Mouse (Mus musculus) heart, postnatal 0 days (tissue): Measurements from ENCODE around the gene Aplp2. TPM values are rescaled to one million over a fixed set of nuclear protein-coding genes. Genes with fewer than 3 reads are reported as not detected.

Experiments
- ATAC-seq: fragments of 200-750 bp; cut with Nextera tagmentation; 2 replicates; pipeline ENCODE4 v1.8.0; 2017; ENCODE audit warnings: low read depth, moderate number of reproducible peaks, moderate library complexity; ENCODE audit not compliant: insufficient read depth
- DNase-seq: peaks from one replicate; pipeline ENCODE4 v3.0.0-alpha.2; 2016; ENCODE audit warnings: low spot score
- H3K27ac ChIP-seq: fragments of 300-500 bp; sonication (generic); 2 replicates; pipeline ENCODE4 v1.5.1; 2014; ENCODE audit warnings: low read depth, mild to moderate bottlenecking
- H3K27me3 ChIP-seq: fragments of 300-500 bp; sonication (generic); 2 replicates; pipeline ENCODE4 v1.6.1; 2014; ENCODE audit warnings: low read length, mixed read lengths; ENCODE audit not compliant: control insufficient read depth, insufficient read depth
- H3K36me3 ChIP-seq: fragments of 300-500 bp; sonication (generic); replicated peaks from 2 replicates; pipeline ENCODE4 v1.6.1; 2014; ENCODE audit warnings: low read length, mixed read lengths; ENCODE audit not compliant: control insufficient read depth, insufficient read depth
- H3K4me1 ChIP-seq: fragments of 300-500 bp; sonication (generic); 2 replicates; pipeline ENCODE4 v1.6.1; 2014; ENCODE audit warnings: antibody characterized with exemption; ENCODE audit not compliant: control insufficient read depth, insufficient read depth
- H3K4me2 ChIP-seq: fragments of 300-500 bp; sonication (generic); 2 replicates; pipeline ENCODE4 v1.6.1; 2014; ENCODE audit warnings: low read depth, mild to moderate bottlenecking, low read length, moderate library complexity
- H3K4me3 ChIP-seq: fragments of 300-500 bp; sonication (generic); 2 replicates; pipeline ENCODE4 v1.5.1; 2014; ENCODE audit warnings: low read depth, low read length
- H3K9ac ChIP-seq: fragments of 300-500 bp; sonication (generic); replicated peaks from 2 replicates; pipeline ENCODE4 v1.6.1; 2014; ENCODE audit warnings: low read depth, low read length, mixed read lengths
- H3K9me3 ChIP-seq: fragments of 300-500 bp; sonication (generic); replicated peaks from 2 replicates; pipeline ENCODE4 v1.6.1; 2016; ENCODE audit warnings: low read length; ENCODE audit not compliant: control insufficient read depth
- CTCF ChIP-seq: IDR thresholded peaks from 2 replicates; pipeline ENCODE4 v1.5.1; 2016; ENCODE audit warnings: antibody characterized with exemption, control low read depth, low read depth
- EP300 ChIP-seq: IDR thresholded peaks from 2 replicates; pipeline ENCODE4 v1.6.1; 2016; ENCODE audit warnings: antibody characterized with exemption, low read depth
- WGBS: fragments of 180-500 bp; shearing (Covaris S2); extraction: QIAGEN DNeasy Blood & Tissue Kit; methylation state at CpG from one replicate; pipeline ENCODE4 v1.1.7; 2014; 5-methylcytosine and 5-hydroxymethylcytosine counted together
- polyA plus RNA-seq: library from polyadenylated mRNA; unstranded; fragments of >200 nt; fragmentation: Nextera tagmentation; extraction: Ambion mirVana; gene quantifications from 2 replicates; pipeline ENCODE4 v1.2.1, GENCODE M21; 2015
- total RNA-seq: library from RNA; depleted of rRNA; stranded (reverse); fragments of >200 nt; gene quantifications from 2 replicates; pipeline ENCODE4 v1.2.3, GENCODE M21; 2014; ENCODE audit warnings: low replicate concordance

The Aplp2 gene
- total and polyA plus RNA-seq, 2 experiments from 2014 or later, result 305 to 312 TPM

DNA sequence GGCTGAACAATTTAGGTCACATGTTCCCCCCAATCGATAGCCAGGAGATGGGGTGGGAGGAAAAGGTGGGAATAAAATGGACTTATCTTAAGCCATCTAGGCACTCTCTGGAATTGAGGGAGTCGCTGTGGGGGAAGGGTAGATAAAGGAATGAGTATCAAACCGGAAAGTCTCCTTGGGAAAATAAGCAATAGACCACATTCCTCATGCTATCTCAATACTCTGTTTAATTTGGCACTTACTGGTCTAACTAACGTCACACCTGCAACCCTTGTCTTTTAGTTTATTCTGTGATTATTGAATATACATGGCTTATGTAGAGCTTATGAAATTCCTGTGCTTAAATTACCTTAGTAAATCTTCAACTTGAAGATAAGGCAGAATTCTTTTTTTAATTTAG lies 11.9 kb upstream of the Aplp2 start:
- Histone ChIP-seq H3K4me3 (no peak overlapping the region), H3K4me1 (0 out of 2 replicates have a peak, but pooled peaks cover 4% of the 10 kb centered on the region), H3K4me2 (no peak overlapping the region), H3K9ac (no peak overlapping the region), H3K27ac (no peak overlapping the region), H3K27me3 (no peaks in the 10 kb centered on the region), H3K36me3 (no peaks in the 10 kb centered on the region), H3K9me3 (no peaks in the 10 kb centered on the region)
- no peak for TF ChIP-seq CTCF
- TF ChIP-seq EP300, result no peak
- no peak for DNase-seq
- WGBS, result 45% methylated on average over 4 of the region's 4 CpGs
- ATAC-seq, result no peak

DNA sequence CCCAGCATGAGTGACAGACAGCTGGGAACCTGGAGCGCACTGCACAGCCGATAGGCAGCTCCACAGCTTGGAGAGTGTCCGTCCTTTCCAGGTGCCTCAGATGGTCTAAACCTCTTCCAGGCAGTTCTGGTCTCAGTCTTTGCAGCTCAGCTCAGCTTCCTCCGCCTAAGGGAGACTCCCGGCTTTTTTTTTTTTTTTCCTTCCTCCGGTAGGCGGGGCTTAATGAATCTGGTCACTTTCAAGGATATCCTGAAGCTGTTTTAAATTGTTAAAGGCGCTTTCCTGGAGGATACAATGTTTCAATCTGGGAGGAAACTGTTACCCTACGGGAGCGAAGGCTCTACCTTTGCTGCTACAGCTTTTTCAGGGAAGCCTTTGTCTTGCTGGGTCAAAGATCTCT lies 9.6 kb upstream of the Aplp2 start:
- no peak overlapping the region for H3K4me3 ChIP-seq
- no peaks in the 10 kb centered on the region for H3K27me3 ChIP-seq
- 33% methylated on average over 10 of the region's 10 CpGs for WGBS
- no peaks in the 10 kb centered on the region for H3K4me1 ChIP-seq
- TF ChIP-seq EP300 (no peak), CTCF (no peak)
- DNase-seq (peak; percentile 40), ATAC-seq (peak; percentile 69)
- H3K9me3 ChIP-seq, result no peaks in the 10 kb centered on the region
- H3K27ac ChIP-seq, result peak overlapping the region; percentile 73
- no peak overlapping the region for H3K9ac ChIP-seq
- no peak overlapping the region; the same call in 1 of the 2 replicates for H3K4me2 ChIP-seq
- H3K36me3 ChIP-seq, result no peaks in the 10 kb centered on the region

GRCm38 (mm10) chr9:31217631-31218380 lies 6.2 kb upstream of the Aplp2 start:
- no peak for TF ChIP-seq EP300
- TF ChIP-seq CTCF, result no peak
- H3K4me1 ChIP-seq, result no peaks in the 10 kb centered on the region
- H3K9me3 ChIP-seq, result no peaks in the 10 kb centered on the region
- H3K4me2 ChIP-seq, result no peak overlapping the region
- no peak overlapping the region for H3K4me3 ChIP-seq
- no peaks in the 10 kb centered on the region for H3K36me3 ChIP-seq
- DNase-seq (no peak), ATAC-seq (no peak)
- H3K27ac ChIP-seq, result no peak overlapping the region
- no peaks in the 10 kb centered on the region for H3K27me3 ChIP-seq
- no peak overlapping the region for H3K9ac ChIP-seq
- 42% methylated on average over 7 of the region's 7 CpGs for WGBS

GRCm38 (mm10) chr9:31212500-31213008 lies 939 bp upstream of the Aplp2 start:
- Histone ChIP-seq H3K9me3 (no peaks in the 10 kb centered on the region), H3K27ac (peak overlapping the region; percentile 73), H3K9ac (peak overlapping the region; percentile 65), H3K4me1 (peaks cover 7% of the 10 kb centered on the region), H3K4me3 (peak overlapping the region; percentile 88), H3K27me3 (no peaks in the 10 kb centered on the region), H3K4me2 (peak overlapping the region; percentile 86), H3K36me3 (no peaks in the 10 kb centered on the region)
- WGBS, result 50% methylated on average over 12 of the region's 12 CpGs
- TF ChIP-seq CTCF (no peak), EP300 (no peak)
- ATAC-seq (no peak), DNase-seq (no peak)

GRCm38 (mm10) chr9:31210749-31211689 lies 596 bp downstream of the Aplp2 start:
- peak overlapping the region; percentile 88 for H3K4me3 ChIP-seq
- peak overlapping the region; percentile 90 for H3K4me2 ChIP-seq
- no peak for TF ChIP-seq CTCF
- TF ChIP-seq EP300, result no peak
- H3K9me3 ChIP-seq, result no peaks in the 10 kb centered on the region
- H3K4me1 ChIP-seq, result peaks cover 11% of the 10 kb centered on the region
- no peaks in the 10 kb centered on the region for H3K27me3 ChIP-seq
- peak overlapping the region; percentile 90 for H3K27ac ChIP-seq
- peak overlapping the region; percentile 88 for H3K9ac ChIP-seq
- 1% methylated on average over 77 of the region's 93 CpGs for WGBS
- DNase-seq (no peak), ATAC-seq (peak; percentile 35)
- H3K36me3 ChIP-seq, result no peaks in the 10 kb centered on the region
